Mouse (Mus musculus) hindbrain, embryonic 14.5 days (tissue): ENCODE measurements around the gene Brf1. TPM values are rescaled to one million over a fixed set of nuclear protein-coding genes. Genes with fewer than 3 reads are reported as not detected.
A peak's percentile ranks its signal among the peaks of the same experiment; 100 is the strongest.

Experiments used
- ATAC-seq: fragments of 200-750 bp; cut with Nextera tagmentation; 2 replicates; pipeline ENCODE4 v1.8.0; 2017; ENCODE audit warnings: moderate number of reproducible peaks, mild to moderate bottlenecking, moderate TSS enrichment, moderate library complexity; ENCODE audit not compliant: low FRiP score
- DNase-seq: peaks from one replicate; pipeline ENCODE4 v3.0.0-alpha.2; 2015; ENCODE audit warnings: low spot score
- H3K27ac ChIP-seq: fragments of 300-500 bp; sonication (generic); 2 replicates; pipeline ENCODE4 v1.5.1; 2014; ENCODE audit warnings: mild to moderate bottlenecking, moderate library complexity
- H3K27me3 ChIP-seq: fragments of 300-500 bp; sonication (generic); 2 replicates; pipeline ENCODE4 v1.6.1; 2014; ENCODE audit warnings: mild to moderate bottlenecking, low read length, mixed read lengths; ENCODE audit not compliant: control insufficient read depth, insufficient read depth
- H3K36me3 ChIP-seq: fragments of 300-500 bp; sonication (generic); replicated peaks from 2 replicates; pipeline ENCODE4 v1.6.1; 2014; ENCODE audit not compliant: control insufficient read depth, insufficient read depth
- H3K4me1 ChIP-seq: fragments of 300-500 bp; sonication (generic); replicated peaks from 2 replicates; pipeline ENCODE4 v1.6.1; 2014; ENCODE audit warnings: antibody characterized with exemption, low read length, mixed read lengths; ENCODE audit not compliant: control insufficient read depth, insufficient read depth
- H3K4me2 ChIP-seq: fragments of 300-500 bp; sonication (generic); replicated peaks from 2 replicates; pipeline ENCODE4 v1.6.1; 2014; ENCODE audit warnings: mild to moderate bottlenecking, moderate library complexity
- H3K4me3 ChIP-seq: fragments of 300-500 bp; sonication (generic); replicated peaks from 2 replicates; pipeline ENCODE4 v1.5.1; 2014; ENCODE audit warnings: mild to moderate bottlenecking, low read length
- H3K9ac ChIP-seq: fragments of 300-500 bp; sonication (generic); 2 replicates; pipeline ENCODE4 v1.6.1; 2014
- H3K9me3 ChIP-seq: fragments of 300-500 bp; sonication (generic); 2 replicates; pipeline ENCODE4 v1.6.1; 2016; ENCODE audit warnings: low read length; ENCODE audit not compliant: control insufficient read depth
- WGBS: fragments of 180-500 bp; shearing (Covaris S2); extraction: QIAGEN DNeasy Blood & Tissue Kit; methylation state at CpG from one replicate; pipeline ENCODE4 v1.1.7; 2014; 5-methylcytosine and 5-hydroxymethylcytosine counted together
- polyA plus RNA-seq: library from polyadenylated mRNA; unstranded; fragments of >200 nt; fragmentation: Nextera tagmentation; extraction: Ambion mirVana; gene quantifications from 2 replicates; pipeline ENCODE4 v1.2.1, GENCODE M21; 2014

The Brf1 gene
- polyA plus RNA-seq, 1 experiment from 2014 or later: 46.3 TPM

- no peaks in the 10 kb centered on the region for H3K36me3 ChIP-seq
- H3K4me2 ChIP-seq: peak within 1 kb of the TSS; percentile 93
- DNase-seq (peak; percentile 95), ATAC-seq (peak; percentile 93)
- no peaks in the 10 kb centered on the region for H3K27me3 ChIP-seq
- no peaks in the 10 kb centered on the region for H3K9me3 ChIP-seq
- peak within 1 kb of the TSS; percentile 99 for H3K4me3 ChIP-seq
- peak within 1 kb of the TSS; percentile 92 for H3K27ac ChIP-seq
- WGBS: 4% methylated on average over 41 of the region's 85 CpGs
- H3K4me1 ChIP-seq: peaks cover 28% of the 10 kb centered on the region
- peak within 1 kb of the TSS; percentile 96 for H3K9ac ChIP-seq
These were observed 13.4 kb upstream of the Brf1 start, which contains the start of gene Pacs2 for GRCm38 (mm10) chr12:113013604-113014558. TSS of gene Pacs2 (plus strand) at chr12:113014508.

GRCm38 (mm10) chr12:113013021-113013491 lies 12.6 kb upstream of the Brf1 start:
- ATAC-seq (no peak), DNase-seq (no peak)
- Histone ChIP-seq H3K4me1 (peaks cover 28% of the 10 kb centered on the region), H3K27ac (peak overlapping the region; percentile 92), H3K9me3 (no peaks in the 10 kb centered on the region), H3K9ac (peak overlapping the region; percentile 96; the same call in 1 of the 2 replicates), H3K27me3 (no peaks in the 10 kb centered on the region), H3K4me3 (no peak overlapping the region), H3K36me3 (no peaks in the 10 kb centered on the region), H3K4me2 (peak overlapping the region; percentile 93)
- WGBS: 54% methylated on average over 3 of the region's 3 CpGs

GRCm38 (mm10) chr12:113012443-113012842 lies 11.9 kb upstream of the Brf1 start:
- DNase-seq (no peak), ATAC-seq (no peak)
- no peaks in the 10 kb centered on the region for H3K27me3 ChIP-seq
- no peaks in the 10 kb centered on the region for H3K36me3 ChIP-seq
- no peak overlapping the region for H3K4me2 ChIP-seq
- no peak overlapping the region for H3K4me3 ChIP-seq
- no peak overlapping the region for H3K9ac ChIP-seq
- H3K4me1 ChIP-seq: peaks cover 28% of the 10 kb centered on the region
- H3K27ac ChIP-seq: no peak overlapping the region
- no peaks in the 10 kb centered on the region for H3K9me3 ChIP-seq
- 92% methylated on average over 5 of the region's 5 CpGs for WGBS

- no peak overlapping the region for H3K4me2 ChIP-seq
- H3K9me3 ChIP-seq: no peaks in the 10 kb centered on the region
- no peak overlapping the region for H3K27ac ChIP-seq
- 83% methylated on average over 6 of the region's 6 CpGs for WGBS
- H3K4me1 ChIP-seq: peaks cover 25% of the 10 kb centered on the region
- no peak overlapping the region for H3K4me3 ChIP-seq
- no peaks in the 10 kb centered on the region for H3K36me3 ChIP-seq
- DNase-seq (no peak), ATAC-seq (no peak)
- H3K27me3 ChIP-seq: no peaks in the 10 kb centered on the region
- no peak overlapping the region for H3K9ac ChIP-seq
These were observed 11.3 kb upstream of the Brf1 start for GRCm38 (mm10) chr12:113011702-113012360.

- H3K9me3 ChIP-seq: no peaks in the 10 kb centered on the region
- ATAC-seq: no peak
- DNase-seq: no peak
- no peak overlapping the region for H3K9ac ChIP-seq
- no peak overlapping the region for H3K4me3 ChIP-seq
- H3K4me2 ChIP-seq: no peak overlapping the region
- H3K4me1 ChIP-seq: peaks cover 8% of the 10 kb centered on the region
- H3K27me3 ChIP-seq: no peaks in the 10 kb centered on the region
- no peaks in the 10 kb centered on the region for H3K36me3 ChIP-seq
- WGBS: 33% methylated on average over 4 of the region's 4 CpGs
- H3K27ac ChIP-seq: no peak overlapping the region
These were observed 4.5 kb upstream of the Brf1 start for GRCm38 (mm10) chr12:113004993-113005392.

GRCm38 (mm10) chr12:113004011-113004410 lies 3.5 kb upstream of the Brf1 start:
- Histone ChIP-seq H3K27ac (no peak overlapping the region), H3K4me1 (peaks cover 15% of the 10 kb centered on the region), H3K4me2 (no peak overlapping the region), H3K4me3 (no peak overlapping the region), H3K9ac (no peak overlapping the region), H3K27me3 (no peaks in the 10 kb centered on the region), H3K9me3 (no peaks in the 10 kb centered on the region), H3K36me3 (no peaks in the 10 kb centered on the region)
- ATAC-seq (no peak), DNase-seq (no peak)
- WGBS: 84% methylated on average over 8 of the region's 8 CpGs

- WGBS: 27% methylated on average over 2 of the region's 2 CpGs
- Histone ChIP-seq H3K27ac (no peak overlapping the region), H3K36me3 (no peaks in the 10 kb centered on the region), H3K4me3 (no peak overlapping the region), H3K9ac (no peak overlapping the region), H3K9me3 (no peaks in the 10 kb centered on the region), H3K4me2 (no peak overlapping the region), H3K4me1 (peaks cover 25% of the 10 kb centered on the region), H3K27me3 (no peaks in the 10 kb centered on the region)
- ATAC-seq (no peak), DNase-seq (no peak)
These were observed 2.2 kb upstream of the Brf1 start for GRCm38 (mm10) chr12:113002667-113003066.

- Histone ChIP-seq H3K4me2 (peak overlapping the region; percentile 89), H3K9ac (peak overlapping the region; percentile 94), H3K4me3 (peak overlapping the region; percentile 92), H3K4me1 (peaks cover 25% of the 10 kb centered on the region), H3K9me3 (no peaks in the 10 kb centered on the region), H3K27ac (peak overlapping the region; percentile 89), H3K36me3 (no peaks in the 10 kb centered on the region), H3K27me3 (no peaks in the 10 kb centered on the region)
- 9% methylated on average over 5 of the region's 5 CpGs for WGBS
- DNase-seq (no peak), ATAC-seq (no peak; the same call in 1 of the 2 replicates)
These were observed 600 bp upstream of the Brf1 start for GRCm38 (mm10) chr12:113001133-113001474.

GRCm38 (mm10) chr12:112999569-113000293 lies 773 bp downstream of the Brf1 start:
- Histone ChIP-seq H3K4me2 (peak overlapping the region; percentile 89), H3K36me3 (no peaks in the 10 kb centered on the region), H3K9ac (peak overlapping the region; percentile 94), H3K4me1 (peaks cover 25% of the 10 kb centered on the region), H3K4me3 (peak overlapping the region; percentile 92), H3K27ac (peak overlapping the region; percentile 89), H3K27me3 (no peaks in the 10 kb centered on the region), H3K9me3 (no peaks in the 10 kb centered on the region)
- WGBS: 1% methylated on average over 56 of the region's 56 CpGs
- ATAC-seq (no peak), DNase-seq (no peak)
